Mouse (Mus musculus) cortical plate, adult 2 months (tissue): ENCODE results near the gene Prkacb.
A peak's percentile ranks its signal among the peaks of the same experiment; 100 is the strongest.

Experiments
- CTCF ChIP-seq: fragments of 200-500 bp; IDR thresholded peaks from 2 replicates; pipeline ENCODE4 v1.5.1; 2011; ENCODE audit warnings: mild to moderate bottlenecking, control low read depth, low read length; ENCODE audit not compliant: insufficient read depth; ENCODE audit errors: extremely low read depth
- POLR2A ChIP-seq: fragments of 200-500 bp; IDR thresholded peaks from 2 replicates; pipeline ENCODE4 v1.6.1; 2011; ENCODE audit warnings: mild to moderate bottlenecking, low read length, control low read depth; ENCODE audit not compliant: insufficient read depth; ENCODE audit errors: extremely low read depth

- no peak for TF ChIP-seq CTCF
- TF ChIP-seq POLR2A, result peak; percentile 91
Measured at GRCm38 (mm10) chr3:146769940-146770659, 42.7 kb downstream of the Prkacb start.
